Mouse (Mus musculus) adrenal gland, adult 2 months (tissue): ENCODE measurements around the gene Ttf2. TPM values are rescaled to one million over a fixed set of nuclear protein-coding genes. Genes with fewer than 3 reads are reported as not detected.

Experiments
- DNase-seq: peaks from one replicate; pipeline ENCODE4 v3.0.0; 2021
- polyA plus RNA-seq: library from polyadenylated mRNA; depleted of rRNA; stranded (reverse); fragments of >200 nt; gene quantifications from 2 replicates; pipeline ENCODE4 v1.2.3, GENCODE M21; 2012
- total RNA-seq, 2 experiments: library from RNA; stranded (reverse); gene quantifications; 2 replicates each; pipeline ENCODE4 v1.2.3; 2021

Ttf2 gene
- total and polyA plus RNA-seq, 3 experiments, result 3.2 to 9.2 (median 8.6) TPM

DNA sequence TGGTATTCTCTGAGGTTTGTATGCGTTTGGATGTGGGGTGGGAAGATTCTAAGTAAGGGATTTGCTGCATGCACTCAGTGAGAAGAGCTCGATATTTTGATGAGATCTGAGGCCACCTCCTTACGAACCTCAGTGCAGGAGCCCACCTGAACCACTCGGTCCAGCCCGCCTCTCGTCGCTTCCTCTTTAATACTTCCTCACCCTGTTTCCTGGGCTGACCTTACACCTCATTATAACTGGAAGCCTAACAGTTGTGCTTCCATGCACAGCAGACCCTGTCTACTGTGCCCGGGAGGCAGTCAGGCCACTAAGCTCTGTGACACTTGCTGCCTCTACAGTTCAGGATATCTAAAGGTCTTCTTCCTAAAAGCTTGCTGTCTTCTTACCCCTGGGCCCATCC lies 9.8 kb upstream of the Ttf2 start:
- DNase-seq, result no peak

DNA sequence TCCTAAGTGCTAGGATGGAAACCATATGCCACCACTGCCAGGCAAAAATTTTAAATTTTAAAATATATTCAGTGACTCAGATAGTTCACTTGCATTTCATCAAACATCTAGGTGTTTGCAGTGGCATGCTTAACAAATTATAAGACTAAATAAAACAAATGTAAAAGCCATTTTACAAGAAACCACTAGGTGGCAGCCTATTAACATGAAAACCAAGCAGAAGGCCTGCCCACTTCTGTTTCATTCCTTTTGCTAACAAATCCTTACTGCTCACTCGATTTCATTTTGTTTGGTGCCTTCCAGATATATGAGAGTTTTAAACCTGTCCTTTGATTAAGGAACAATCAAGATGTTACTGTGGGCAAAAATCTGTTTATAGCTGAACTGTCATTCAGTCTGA lies 4.4 kb upstream of the Ttf2 start:
- DNase-seq, result no peak

DNA sequence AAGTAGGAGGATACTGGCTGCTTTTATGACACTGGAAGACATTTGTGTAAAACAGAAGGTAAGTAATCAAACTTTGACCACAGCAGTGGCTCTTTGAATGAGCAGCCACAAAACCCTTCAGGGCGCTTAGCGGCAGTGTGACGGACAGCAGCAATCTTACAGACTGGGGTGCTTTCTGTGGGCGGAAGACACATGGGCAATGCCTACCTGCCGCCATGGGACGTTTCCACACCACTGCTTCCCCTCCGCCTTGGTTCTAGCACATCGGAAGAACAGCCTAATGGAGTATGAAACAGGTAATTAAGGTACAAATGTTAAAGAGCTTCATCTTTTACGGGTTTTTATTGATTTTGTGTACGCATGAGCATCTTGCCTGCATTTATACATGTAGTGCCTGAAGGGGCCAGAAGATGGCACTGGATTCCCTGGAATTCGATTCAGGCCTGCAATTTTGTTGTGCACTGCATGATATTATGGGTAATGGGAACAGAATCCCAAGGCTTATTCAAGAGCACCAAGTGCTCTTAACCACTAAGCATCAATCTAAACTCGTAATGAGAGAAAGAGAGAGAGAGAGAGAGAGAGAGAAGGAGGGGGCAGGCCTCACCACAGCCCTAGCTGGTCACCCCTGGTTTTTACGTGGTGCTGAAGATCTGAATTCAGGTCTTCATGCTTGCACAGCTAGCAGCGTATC lies 5.5 kb downstream of the Ttf2 start:
- peak; percentile 32 for DNase-seq

DNA sequence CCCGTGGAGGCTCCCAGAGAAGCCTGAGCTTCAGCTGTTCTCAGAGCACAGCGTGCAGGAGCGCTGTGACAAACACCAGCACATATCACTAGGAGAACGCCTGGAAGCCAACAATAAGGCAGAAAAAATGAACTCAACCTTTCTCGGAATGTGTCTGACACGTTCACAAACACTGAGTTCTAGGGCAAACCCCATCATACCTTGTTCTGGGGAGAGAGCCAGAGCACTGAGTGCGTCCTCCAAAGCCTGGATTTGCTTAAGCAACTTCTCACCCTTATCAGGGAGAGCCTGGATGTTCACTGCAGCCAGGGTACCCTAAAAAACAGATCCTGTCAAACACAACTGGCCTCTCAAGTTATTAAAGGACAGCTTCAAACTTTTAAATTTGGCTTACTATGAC lies 8.0 kb downstream of the Ttf2 start:
- no peak for DNase-seq

DNA sequence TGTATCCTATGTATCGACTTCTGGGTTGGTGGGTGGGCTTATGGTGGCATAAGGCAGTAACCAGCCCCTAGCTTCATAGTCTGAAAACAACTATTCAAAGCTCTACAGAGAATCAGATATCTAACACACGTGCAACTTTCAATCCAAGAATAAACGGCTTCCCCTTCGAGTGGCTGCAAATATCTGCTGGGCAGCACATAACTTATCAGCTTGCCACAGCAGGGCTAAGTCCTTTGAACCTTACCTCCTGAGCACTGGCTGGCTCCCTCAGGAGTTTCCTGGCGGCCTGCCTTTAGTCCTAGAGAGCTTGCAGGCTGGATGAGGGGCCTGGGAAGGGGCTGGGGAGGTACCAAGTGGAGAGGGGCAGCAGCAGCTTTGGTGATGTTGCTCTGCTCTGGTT lies 8.5 kb downstream of the Ttf2 start:
- DNase-seq, result no peak

DNA sequence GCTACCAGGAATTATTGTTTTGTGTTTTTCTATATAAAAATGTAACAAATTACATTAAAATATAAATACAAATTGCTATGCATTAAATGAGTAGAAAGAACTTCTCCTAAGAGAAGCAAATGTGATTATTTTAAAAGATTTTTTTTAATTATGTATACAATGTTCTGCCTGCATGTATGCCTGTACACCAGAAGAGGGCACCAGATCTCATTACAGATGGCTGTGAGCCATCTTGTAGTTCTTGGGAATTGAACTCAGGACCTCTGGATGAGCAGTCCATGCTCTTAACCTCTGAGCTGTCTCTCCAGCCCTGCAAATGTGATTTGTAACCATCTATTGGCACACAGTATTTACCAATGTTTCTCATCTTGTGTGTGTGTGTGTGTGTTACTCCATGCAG lies 14.8 kb downstream of the Ttf2 start:
- DNase-seq, result no peak

DNA sequence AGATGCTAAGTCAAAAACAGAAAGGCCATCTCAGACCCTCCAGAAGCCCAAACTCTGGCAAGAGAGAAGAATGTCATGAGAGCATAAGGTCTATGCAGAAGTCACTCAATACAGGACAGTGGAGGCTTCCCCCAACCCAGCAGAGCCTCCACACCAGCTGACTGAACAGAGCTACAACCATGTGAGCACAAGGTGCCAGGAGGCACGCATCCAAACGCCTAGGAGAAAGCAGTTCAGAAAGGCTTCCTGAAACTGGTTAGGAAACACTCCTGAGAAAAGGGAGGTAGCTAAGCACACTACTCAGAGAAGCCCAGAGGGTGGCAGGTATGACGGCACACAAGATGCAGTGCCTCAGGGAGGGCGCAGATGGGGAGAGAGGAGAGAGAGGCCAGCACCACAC lies 17.9 kb downstream of the Ttf2 start:
- no peak for DNase-seq

DNA sequence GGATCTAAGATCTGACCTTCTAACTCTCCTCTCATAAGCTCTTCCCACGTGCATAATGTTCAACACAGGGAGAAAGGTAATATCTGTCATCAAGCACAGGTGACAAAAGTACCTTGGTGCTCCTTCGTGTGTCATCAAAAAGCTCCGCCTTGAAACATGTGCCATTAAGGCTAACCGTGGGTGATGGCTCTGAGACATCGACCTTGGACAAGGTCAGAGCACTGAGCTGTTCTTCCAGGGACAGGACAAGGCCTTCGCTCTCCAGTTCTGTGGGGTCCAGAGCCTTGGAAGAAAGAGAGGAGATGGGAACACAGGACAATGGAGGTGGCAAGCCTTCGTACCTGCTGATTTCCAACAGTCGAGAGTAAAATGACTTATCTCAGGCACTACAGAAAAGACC lies 22.2 kb downstream of the Ttf2 start:
- DNase-seq, result peak; percentile 71

DNA sequence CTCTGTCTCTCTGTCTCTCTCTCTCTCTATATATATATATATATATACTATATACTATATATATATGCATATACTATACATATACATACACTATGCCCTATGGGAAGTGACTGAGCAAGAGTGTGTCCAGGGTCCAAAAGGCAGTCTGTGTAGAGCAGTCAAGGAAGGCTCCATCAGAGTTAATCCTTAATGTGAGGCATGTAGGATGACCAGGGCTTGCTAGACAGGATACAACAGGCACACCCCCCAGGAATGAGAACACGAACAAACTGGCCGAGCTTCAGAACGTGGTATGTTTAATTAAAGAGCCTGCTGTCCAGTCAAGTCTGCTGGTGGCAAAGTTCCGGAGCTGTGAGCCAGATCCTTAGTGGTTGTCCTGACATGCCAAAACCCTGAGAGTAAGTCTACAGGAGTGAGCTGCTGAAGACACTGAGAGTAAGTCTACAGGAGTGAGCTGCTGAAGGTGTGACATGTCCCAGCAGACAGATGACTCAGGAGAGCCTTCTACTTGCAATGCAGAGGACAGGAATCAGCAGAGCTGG lies 28.9 kb downstream of the Ttf2 start:
- no peak for DNase-seq

DNA sequence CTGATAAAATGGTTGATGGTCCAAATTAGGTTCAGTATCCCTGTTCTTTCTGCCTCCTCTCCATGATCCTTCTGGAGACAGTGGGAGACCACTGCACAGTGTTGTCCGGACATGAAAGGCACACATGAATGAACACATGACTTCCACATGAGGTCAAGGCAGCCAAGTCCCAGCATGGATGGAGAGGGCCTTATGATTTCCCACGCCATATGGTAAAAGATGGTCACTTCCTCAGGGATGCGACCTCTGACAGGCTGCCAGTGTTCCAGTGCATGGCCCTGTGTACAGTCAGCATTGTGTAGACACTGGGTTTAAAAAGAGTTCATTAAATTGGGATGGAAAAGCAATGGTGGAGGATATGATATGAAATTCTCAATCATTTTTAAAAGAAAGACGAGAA lies 31.3 kb downstream of the Ttf2 start:
- no peak for DNase-seq

DNA sequence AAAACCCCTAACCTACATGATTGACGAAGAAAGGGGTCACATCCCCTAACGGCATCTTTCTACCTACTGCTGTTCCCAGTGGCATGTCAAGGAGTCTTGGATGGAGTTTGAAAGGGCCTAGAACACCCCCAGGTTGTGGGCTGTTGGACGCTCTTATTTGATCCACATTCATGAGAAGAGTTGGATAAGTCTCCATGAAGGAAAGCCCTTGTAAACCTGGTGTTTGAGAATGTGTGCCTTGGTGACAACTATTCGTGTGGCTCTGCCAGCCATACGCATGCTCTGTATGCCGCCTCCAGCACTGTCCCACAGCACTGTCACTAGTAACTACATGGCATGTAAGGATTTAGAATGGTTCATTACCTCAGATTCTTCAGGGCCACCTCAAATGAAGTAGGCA lies 33.3 kb downstream of the Ttf2 start:
- DNase-seq, result no peak

DNA sequence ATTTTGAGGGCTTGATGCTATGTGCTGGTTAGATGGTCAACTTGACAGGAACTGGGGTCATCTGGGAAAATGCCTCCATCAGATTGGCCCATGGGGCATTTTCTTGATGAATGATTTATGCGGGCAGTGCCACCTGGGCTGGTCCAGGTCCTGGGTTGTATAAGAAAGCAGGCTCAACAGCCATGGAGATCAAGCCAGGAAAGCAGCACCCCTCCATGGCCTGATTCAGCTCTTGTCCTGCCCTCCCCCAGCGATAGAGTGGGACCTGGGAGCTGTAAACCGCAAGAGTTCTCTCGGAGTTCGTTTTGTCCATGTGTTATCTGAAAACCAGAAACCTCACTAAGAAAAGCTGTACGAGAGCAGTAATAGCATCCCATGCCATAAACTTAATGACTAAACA lies 33.9 kb downstream of the Ttf2 start:
- DNase-seq, result no peak

DNA sequence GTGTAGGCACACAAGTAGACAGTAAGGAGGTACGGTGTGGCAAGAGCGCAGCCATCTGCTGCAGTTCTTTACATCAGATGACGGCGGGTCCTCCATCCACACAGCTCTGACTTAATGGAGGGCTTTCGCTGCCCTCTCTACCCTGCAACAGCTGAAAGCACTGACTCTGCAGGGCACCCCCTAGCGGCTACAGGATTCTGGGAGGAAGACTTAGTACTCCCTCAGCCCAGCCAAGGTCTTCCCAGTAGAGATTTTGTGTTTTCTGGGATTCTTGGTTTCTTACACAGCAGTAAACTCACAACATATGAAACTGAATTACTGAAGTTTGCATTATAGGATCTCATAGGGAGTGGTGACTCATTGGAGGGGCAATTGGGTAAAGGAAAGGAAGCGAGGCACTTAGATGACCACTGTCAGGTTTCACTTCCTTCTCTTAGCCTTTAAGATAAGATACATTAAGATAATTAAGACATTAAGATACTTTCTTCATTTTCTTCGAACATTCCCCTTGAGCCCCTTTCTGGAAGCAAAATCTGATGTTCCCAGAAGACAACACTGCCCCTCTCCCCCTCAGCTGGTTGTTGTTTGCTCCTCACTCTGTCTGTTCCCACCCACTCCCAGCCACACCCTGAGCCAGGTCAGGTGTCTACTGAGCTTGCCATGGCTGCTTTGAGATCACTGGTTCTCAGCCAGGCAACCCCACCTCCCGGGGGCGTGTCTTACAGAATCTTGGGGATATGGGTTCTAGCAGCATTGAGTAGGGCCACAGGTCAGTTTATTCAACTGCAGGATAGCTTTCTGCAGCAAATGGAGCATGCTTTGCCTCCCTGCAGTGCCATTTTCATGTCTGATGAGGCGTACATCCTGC lies 37.2 kb downstream of the Ttf2 start:
- no peak for DNase-seq

DNA sequence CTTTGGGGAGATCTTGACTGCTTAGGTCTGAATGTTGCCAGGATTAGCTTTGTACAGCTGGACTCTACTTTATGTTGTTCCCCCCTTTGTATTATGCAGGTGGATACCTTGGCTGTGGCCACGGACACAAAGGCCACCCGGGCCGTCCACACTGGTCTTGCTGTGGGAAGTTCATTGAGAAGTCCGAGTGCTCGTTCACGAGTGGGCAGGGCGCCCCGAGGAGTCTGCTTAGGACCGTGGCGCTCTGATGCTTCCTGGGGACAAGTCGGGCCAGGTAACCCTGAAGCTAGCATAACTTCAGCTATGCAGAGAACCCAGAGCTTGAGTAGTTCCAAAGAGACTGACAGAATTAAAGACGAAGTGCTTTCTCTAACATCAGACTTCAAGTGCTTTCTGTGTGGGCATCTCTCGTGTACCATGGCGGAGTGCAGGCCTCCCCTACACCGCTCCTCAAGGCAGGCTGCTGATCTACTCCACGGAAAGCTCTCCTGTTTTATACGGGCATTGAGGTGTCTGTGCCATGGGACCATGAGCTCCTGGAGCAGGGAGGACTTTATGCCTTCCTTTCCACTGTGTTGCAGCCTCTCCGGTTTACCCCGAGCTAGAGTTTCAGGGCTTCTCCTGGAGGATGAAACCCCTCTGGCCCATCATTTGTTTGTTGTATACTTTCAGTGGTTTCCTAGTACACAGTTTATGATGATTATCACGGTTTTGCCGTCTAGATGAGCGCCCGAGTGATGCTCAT lies 38.0 kb downstream of the Ttf2 start:
- DNase-seq, result no peak

DNA sequence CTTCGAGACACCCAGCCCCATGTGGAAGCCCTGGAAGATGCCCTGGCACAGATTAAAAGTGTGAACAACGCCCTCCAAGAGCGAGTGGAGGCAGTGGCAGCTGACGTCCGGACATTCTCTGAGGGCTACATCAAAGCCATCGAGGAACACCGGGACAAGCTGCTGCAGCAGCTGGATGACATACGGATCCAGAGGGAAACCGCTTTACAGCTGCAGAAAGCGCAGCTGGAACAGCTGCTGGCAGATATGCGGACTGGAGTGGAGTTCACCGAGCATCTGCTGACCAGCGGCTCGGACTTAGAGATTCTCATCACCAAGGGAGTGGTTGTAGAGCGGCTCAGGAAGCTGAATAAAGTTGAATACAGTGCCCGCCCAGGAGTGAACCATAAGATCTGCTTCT lies 44.3 kb downstream of the Ttf2 start:
- no peak for DNase-seq

DNA sequence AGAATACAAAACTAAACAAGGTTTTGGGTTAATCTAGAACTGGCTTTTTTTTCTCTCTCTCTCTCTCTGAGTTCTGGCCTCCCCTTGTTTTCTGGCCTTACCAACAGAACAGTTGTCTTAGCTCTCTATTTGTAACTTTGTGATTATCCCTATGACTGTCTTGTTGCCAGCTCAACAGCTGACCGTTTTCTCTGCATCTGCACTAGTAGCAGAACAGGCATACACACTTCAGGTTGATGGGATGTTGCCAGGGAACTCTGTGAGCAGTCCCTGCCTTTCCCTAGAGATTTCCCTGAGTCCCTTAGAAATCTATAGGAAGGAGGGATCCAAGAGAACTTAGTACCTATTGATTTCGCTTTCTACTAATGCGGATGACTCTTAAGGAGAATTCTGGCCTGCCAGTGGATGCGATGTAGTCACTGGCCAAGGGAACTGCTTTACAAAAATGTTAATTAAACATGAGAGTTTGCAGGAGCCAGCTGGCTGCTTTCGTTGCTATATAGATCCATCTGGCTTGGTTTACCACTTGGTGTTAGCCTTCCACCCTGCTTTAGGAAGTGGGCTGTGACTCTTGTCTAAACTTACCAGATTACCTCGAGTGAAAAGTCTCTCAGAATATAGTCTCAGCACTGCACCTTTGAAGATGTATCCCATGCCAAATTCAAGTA lies 45.3 kb downstream of the Ttf2 start:
- no peak for DNase-seq

DNA sequence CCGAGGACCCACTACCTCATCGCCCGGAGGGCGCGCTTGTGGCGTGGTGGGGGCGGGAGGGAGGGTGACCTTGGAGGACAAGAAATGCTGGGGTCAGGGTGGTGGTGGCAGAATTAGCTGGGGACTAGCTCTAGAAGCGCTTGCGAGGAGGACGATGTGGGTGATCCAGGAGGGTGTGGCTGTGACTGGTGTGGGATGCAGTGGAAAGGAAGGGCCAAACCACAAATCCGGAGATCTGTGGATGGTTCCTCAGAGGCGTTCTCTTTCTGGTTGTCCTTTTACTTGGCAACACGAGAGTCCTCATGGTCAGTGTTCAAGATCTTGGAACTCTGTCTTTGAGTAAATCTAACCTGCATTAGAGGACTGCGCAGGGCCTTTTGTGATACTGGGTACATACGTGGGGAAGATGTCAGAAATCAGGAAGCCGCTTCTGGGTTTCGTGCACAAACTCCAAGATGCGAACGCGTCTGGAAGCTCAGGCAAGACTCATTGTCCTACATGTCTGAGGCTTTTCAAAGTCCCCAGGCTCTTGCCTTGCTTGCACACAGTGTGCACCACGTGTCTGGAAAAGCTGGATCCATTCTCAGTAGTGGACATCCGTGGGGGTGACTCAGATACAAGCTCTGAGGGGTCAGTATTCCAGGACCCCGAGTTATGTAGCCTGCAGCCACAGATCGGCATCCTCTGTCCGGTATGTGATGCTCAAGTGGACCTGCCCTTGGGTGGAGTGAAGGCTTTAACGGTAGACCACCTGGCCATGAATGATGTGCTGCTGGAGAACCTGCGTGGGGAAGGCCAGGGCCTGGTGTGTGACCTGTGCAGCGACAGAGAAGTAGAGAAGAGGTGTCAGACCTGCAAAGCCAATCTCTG lies 46.7 kb downstream of the Ttf2 start:
- DNase-seq, result no peak

DNA sequence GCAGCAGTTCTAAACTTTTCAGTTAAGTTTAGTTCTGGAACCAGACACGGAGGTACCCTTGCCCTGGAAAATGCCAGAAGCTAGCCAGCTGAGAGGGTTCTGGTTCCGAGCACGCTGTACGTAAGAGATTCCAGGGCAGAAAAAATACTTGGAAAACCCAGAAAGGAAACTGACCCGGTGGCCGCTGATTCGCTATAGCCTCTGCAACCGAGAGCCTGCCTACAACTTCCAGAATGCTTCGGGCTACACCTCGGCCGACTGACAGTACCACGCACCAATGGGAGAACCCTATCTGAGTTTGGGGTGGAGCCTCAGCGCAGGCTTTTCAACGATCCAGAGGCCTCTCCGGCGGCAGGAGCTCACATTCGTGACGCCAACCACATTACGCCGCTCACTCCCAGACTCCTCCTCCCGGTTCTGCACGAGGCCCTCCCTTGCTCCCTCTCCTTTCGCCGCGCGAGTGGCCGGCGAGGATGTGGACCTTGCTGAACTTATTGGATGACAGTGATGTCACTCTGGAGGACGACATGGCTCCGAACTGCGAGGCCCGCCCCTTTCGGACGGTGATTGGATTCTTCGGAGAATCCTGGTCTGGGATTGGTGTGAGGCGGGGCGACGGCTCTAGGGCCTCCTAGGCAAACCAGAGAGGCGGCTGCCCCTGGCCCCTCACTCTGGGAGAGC lies 47.5 kb downstream of the Ttf2 start, which contains the start of gene Trim45:
TSS of gene Trim45 (plus strand) at position 378 of the 681 bp plus-strand sequence.
- DNase-seq, result peak; percentile 99

DNA sequence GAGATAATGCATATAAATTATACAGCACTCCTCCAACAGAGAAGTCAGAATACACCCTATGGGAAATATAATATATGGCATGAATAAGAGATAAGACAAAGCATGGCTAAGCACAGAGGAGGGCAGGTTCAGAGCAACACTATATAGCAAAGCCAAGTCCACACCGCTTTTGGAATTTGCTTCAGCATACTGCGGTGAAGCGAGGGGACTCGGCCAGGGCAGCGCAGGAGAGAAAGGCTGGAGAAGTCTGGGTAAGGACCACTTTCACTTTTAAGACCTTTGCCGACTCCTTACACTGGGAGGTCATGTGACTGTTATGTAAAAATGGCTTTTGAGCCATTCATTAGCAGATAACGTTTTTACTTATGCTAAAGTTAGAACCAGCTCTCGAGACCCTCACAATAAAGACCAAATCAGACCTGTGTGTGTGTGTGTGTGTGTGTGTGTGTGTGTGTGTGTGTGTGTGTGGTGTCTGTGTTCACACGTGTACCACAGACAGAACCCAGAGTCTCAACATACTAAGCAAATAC lies 48.8 kb downstream of the Ttf2 start:
- DNase-seq, result no peak

DNA sequence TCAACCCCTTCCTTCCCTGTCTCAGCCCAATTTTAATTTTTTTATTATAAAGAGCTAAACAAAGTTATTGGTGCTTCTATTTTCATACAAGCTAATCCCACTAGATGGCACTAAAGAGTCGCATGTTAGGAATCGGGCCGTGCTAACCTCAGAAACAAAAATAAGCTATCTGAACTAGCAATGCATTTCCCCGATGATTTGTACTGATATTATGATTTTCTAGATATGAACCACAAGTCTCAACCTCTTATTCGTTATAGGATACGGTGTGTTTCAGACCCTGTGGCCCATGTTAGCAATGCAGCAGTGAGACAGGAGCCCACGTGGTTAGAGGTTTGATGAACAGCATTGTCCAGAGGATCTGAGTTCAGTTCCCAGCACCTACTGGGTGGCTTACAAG lies 52.6 kb downstream of the Ttf2 start:
- DNase-seq, result no peak
